Mouse (Mus musculus) neural tube, embryonic 13.5 days (tissue): ENCODE measurements around the gene Tmem208. TPM values are rescaled to one million over a fixed set of nuclear protein-coding genes. Genes with fewer than 3 reads are reported as not detected.
A peak's percentile ranks its signal among the peaks of the same experiment; 100 is the strongest.

Experiments used
- ATAC-seq: fragments of 200-750 bp; cut with Nextera tagmentation; 2 replicates; pipeline ENCODE4 v1.8.0; 2017; ENCODE audit warnings: low read depth, mild to moderate bottlenecking, moderate TSS enrichment, moderate library complexity
- H3K27ac ChIP-seq: fragments of 300-500 bp; sonication (generic); replicated peaks from 2 replicates; pipeline ENCODE4 v1.5.1; 2015; ENCODE audit warnings: moderate library complexity, mild to moderate bottlenecking, inconsistent platforms
- H3K27me3 ChIP-seq: fragments of 300-500 bp; sonication (generic); 2 replicates; pipeline ENCODE4 v1.6.1; 2015; ENCODE audit warnings: mild to moderate bottlenecking, inconsistent platforms
- H3K36me3 ChIP-seq: fragments of 300-500 bp; sonication (generic); 2 replicates; pipeline ENCODE4 v1.6.1; 2015; ENCODE audit warnings: mild to moderate bottlenecking, inconsistent platforms
- H3K4me1 ChIP-seq: fragments of 300-500 bp; sonication (generic); replicated peaks from 2 replicates; pipeline ENCODE4 v1.6.1; 2015; ENCODE audit warnings: inconsistent platforms
- H3K4me2 ChIP-seq: fragments of 300-500 bp; sonication (generic); 2 replicates; pipeline ENCODE4 v1.6.1; 2015; ENCODE audit warnings: inconsistent platforms, mild to moderate bottlenecking, moderate library complexity
- H3K4me3 ChIP-seq: fragments of 300-500 bp; sonication (generic); 2 replicates; pipeline ENCODE4 v1.5.1; 2015; ENCODE audit warnings: mild to moderate bottlenecking, inconsistent platforms
- H3K9ac ChIP-seq: fragments of 300-500 bp; sonication (generic); 2 replicates; pipeline ENCODE4 v1.6.1; 2015; ENCODE audit warnings: moderate library complexity, mild to moderate bottlenecking, inconsistent platforms
- H3K9me3 ChIP-seq: fragments of 300-500 bp; sonication (generic); 2 replicates; pipeline ENCODE4 v1.6.1; 2016; ENCODE audit warnings: inconsistent platforms
- WGBS: fragments of 180-500 bp; shearing (Covaris S2); methylation state at CpG from one replicate; pipeline ENCODE4 v1.1.7; 2015; 5-methylcytosine and 5-hydroxymethylcytosine counted together
- polyA plus RNA-seq: library from polyadenylated mRNA; unstranded; fragments of >200 nt; fragmentation: Nextera tagmentation; extraction: Ambion mirVana; gene quantifications from 2 replicates; pipeline ENCODE4 v1.2.1, GENCODE M21; 2015

Gene Tmem208
- polyA plus RNA-seq, 1 experiment from 2014 or later, result 151 TPM

DNA sequence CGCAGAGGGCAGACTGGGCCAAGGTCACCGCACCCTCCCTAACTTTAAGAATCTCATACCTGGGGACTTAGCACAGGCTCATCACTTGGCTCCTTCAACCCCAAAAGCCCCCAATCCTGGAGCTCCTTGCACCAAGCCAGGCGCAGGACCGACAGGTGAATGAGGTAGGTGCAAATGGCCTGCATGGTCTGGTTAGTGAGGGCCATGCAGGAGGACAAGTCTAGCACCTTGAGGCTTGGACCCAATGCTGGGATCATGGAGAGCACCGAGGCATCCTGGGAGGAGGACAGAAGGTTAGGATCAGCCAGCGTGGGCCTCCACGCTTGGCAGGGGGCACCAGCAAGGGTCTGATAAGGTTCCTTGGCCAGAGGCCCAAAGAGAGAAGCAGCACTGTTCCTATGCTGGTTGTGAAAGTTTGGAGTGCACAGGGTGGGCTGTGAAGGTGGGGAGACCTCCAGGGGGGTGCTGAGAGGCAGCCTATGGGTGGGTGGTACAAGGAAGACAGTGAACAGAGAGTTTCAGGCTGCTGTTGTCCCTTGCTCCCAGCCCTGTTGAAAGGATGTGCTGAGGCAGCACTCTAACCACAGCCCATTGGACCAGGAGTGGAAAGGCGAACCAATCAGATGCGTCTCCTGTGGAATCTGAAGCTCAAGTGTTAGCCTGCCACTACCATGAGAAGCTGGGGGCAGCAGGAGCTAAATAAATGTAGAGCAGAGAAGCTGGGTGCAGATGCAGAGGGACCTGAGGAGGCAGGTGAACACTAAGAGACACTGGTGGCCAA is 12.3 kb upstream of the Tmem208 start:
- ATAC-seq, result 0 out of 2 replicates have a peak, but pooled peaks have one; percentile 34
- H3K4me1 ChIP-seq, result no peaks in the 10 kb centered on the region
- no peak overlapping the region for H3K27ac ChIP-seq
- WGBS, result 81% methylated on average over 9 of the region's 9 CpGs
- H3K4me2 ChIP-seq, result no peak overlapping the region
- H3K4me3 ChIP-seq, result no peak overlapping the region
- no peaks in the 10 kb centered on the region for H3K9me3 ChIP-seq
- no peaks in the 10 kb centered on the region for H3K27me3 ChIP-seq
- H3K36me3 ChIP-seq, result peaks cover 93% of the 10 kb centered on the region
- H3K9ac ChIP-seq, result no peak overlapping the region

DNA sequence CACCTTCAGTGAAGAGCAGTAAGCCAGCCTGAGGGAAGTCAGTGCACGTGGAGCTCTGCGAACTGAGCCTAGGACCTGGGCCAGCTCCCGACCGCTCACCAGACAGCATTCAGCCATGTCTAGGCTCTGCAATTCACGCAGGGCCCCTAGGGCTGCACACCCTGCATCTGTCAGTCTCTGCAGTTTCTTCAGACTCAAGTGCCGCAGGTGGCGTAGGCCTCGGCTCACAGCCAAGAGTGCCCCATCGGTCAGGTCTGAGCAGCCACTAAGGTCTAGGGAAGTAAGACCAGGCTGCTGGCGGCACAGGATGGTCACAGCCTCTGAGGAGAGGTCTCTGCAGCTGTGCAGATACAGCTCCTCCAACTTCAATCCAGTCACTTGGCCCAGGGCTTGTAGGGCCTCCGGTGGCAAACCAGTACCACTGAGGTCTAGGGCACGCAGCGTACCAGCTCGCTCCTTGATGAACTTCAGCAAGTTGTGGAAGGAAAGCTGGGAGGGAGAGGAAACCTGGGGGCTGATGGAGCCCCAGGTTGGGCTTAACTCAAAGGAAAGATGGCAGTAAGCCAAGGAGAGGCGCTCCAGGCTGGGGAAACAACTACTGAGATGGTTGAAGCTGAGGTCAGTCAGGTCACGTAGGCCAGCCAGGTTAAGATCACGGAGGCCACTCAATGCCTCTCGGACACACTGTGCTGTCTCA is 10.9 kb upstream of the Tmem208 start:
- Histone ChIP-seq H3K4me1 (no peaks in the 10 kb centered on the region), H3K9ac (no peak overlapping the region), H3K27me3 (no peaks in the 10 kb centered on the region), H3K4me2 (no peak overlapping the region), H3K27ac (no peak overlapping the region), H3K9me3 (no peaks in the 10 kb centered on the region), H3K4me3 (no peak overlapping the region), H3K36me3 (peaks cover 95% of the 10 kb centered on the region)
- WGBS, result 92% methylated on average over 18 of the region's 18 CpGs
- ATAC-seq, result no peak

DNA sequence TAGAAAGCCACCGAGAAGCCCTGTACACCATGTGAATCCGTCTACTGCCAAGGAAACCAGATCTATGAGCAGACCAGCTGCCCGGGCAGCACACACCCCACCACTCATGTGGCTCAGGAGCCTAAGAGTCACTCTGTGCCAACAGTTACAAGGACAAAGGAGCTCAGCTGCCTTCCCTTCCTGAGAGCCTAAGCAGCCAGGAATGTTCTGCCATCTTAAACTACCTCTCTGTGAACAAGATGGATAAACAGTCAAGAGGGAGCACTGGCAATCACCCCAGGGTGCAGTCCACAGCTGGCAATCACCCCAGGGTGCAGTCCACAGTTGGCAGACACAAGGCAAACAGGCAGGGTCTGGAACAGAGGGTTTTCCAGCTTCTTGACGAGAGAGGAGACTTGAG is 8.2 kb upstream of the Tmem208 start:
- no peaks in the 10 kb centered on the region for H3K4me1 ChIP-seq
- no peak overlapping the region for H3K4me3 ChIP-seq
- H3K36me3 ChIP-seq, result peaks cover 80% of the 10 kb centered on the region
- H3K27ac ChIP-seq, result no peak overlapping the region
- no peaks in the 10 kb centered on the region for H3K27me3 ChIP-seq
- 81% methylated on average over 4 of the region's 4 CpGs for WGBS
- ATAC-seq, result no peak
- no peaks in the 10 kb centered on the region for H3K9me3 ChIP-seq
- H3K4me2 ChIP-seq, result no peak overlapping the region
- peak overlapping the region; percentile 22; the same call in 1 of the 2 replicates for H3K9ac ChIP-seq

DNA sequence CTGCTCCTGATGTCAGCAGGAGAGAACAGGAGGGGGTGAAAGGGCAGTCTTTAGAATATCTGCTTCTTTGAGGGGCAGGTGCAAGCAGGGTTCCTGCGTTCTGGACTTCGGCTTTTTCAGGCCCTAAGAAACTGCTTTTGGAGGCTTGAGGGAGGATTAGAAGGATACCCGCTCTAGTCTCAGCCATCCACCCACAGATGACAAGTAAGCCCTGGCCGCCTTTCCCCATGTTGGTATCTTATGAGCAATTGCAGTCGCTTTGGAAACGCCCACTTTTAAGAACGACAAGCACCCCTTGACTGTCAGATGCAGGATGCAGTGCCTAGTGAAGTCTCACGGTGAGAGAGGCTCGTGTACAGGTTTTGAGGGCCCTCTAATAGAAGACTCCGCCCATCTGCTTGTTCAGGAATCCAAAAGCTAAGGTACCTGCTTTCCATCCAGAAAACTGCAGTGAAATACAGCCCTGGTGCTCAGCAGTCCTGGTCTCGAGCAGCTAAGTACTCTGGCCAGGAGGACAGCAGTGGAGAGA is 7.4 kb upstream of the Tmem208 start:
- peaks cover 77% of the 10 kb centered on the region for H3K36me3 ChIP-seq

DNA sequence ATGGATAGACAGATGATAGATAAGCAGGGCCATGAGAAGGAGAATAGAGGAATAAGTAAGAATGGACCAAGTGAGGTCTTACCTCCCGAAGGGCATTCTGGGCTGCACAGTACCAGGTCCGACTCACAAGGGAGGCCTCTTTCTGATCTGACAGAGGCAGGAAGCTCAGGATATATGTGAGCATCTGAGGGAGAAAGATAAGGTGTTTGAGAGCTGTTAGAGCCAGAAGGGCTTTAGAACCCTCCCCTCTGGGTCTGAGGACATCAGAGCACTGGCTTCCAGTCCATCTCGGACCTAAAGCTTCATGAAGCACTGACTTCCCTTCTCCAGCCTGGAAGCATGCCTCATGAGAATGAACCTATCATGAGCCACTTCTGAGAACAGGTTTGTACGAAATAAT is 3.0 kb upstream of the Tmem208 start:
- WGBS, result 93% methylated on average over 4 of the region's 4 CpGs
- no peak for ATAC-seq
- no peak overlapping the region for H3K27ac ChIP-seq
- H3K27me3 ChIP-seq, result no peaks in the 10 kb centered on the region
- H3K4me3 ChIP-seq, result no peak overlapping the region
- H3K9ac ChIP-seq, result no peak overlapping the region
- peaks cover 40% of the 10 kb centered on the region for H3K36me3 ChIP-seq
- H3K9me3 ChIP-seq, result no peaks in the 10 kb centered on the region
- H3K4me2 ChIP-seq, result no peak overlapping the region
- H3K4me1 ChIP-seq, result peaks cover 27% of the 10 kb centered on the region

More for the DNA sequence above, 7.4 kb upstream of the Tmem208 start:
- H3K9me3 ChIP-seq, result no peaks in the 10 kb centered on the region
- no peak overlapping the region for H3K9ac ChIP-seq
- ATAC-seq, result no peak
- H3K27ac ChIP-seq, result no peak overlapping the region
- H3K4me2 ChIP-seq, result no peak overlapping the region
- H3K27me3 ChIP-seq, result no peaks in the 10 kb centered on the region
- WGBS, result 82% methylated on average over 11 of the region's 11 CpGs
- H3K4me1 ChIP-seq, result no peaks in the 10 kb centered on the region
- H3K4me3 ChIP-seq, result no peak overlapping the region

DNA sequence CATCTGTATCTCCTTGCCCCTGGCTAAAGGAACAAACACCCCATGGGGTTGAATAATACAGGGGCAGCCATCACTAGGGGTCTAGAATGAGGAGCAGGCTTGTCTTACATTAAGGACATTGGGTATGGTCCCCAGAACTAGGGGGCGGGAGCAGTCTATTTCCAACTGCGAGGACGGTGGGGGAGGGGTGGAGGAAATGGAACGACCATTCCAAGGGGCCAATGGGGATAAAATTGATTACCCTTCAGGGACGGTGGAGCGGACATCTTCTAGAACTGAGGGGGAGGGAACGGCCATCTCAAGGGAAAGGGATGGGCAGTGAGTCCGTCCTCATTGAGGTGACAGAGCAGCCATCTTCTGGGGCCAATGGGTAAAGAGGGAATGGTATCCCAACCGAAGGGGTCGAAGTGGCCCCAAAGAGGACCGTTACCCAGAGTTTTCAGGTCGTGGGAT is 487 bp upstream of the Tmem208 start:
- Histone ChIP-seq H3K9me3 (no peaks in the 10 kb centered on the region), H3K9ac (peak overlapping the region; percentile 91), H3K27me3 (no peaks in the 10 kb centered on the region), H3K4me1 (peaks cover 27% of the 10 kb centered on the region), H3K4me2 (peak overlapping the region; percentile 85), H3K4me3 (peak overlapping the region; percentile 79), H3K36me3 (peaks cover 43% of the 10 kb centered on the region), H3K27ac (peak overlapping the region; percentile 87)
- peak; percentile 68 for ATAC-seq
- under 1% methylated on average over 12 of the region's 12 CpGs for WGBS

DNA sequence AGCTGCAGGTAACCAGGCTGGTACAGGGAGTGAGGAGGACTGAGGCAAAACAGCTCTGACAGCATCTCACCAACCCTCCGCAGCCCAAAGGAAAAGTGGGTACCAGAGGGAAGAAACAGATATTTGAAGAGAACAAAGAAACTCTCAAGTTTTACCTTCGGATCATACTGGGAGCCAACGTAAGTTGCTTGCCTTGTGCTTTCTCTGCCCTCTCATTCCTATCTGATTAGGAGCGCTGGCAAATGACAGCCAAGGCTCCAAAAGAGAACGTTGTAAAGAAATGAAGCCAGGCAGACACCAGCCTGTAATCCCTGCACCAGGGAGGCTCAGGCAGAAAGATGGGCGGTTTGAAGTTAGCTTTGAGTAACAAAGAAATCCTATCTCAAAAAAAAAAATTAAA is 814 bp downstream of the Tmem208 start:
- H3K27ac ChIP-seq, result peak overlapping the region; percentile 87; the same call in 1 of the 2 replicates

DNA sequence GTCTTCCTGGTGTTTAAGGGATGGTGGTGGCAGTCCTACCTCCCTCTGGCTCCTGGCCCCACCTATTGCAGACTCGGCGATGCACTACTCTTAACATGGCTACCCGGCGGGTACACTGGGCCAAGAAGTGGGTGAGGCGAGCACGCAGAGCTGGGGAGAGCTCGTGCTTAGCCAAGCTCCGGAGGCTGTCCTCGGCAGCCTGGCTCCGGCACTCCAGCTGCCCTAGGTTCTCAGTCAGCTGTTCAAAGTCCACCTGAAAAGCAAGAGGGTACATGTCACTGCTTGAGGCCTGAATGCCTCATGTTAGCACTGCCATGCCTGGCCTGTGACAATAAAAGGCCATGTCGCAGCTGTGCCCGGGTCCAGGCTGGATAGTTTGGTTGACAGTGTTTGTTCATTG is 4.2 kb downstream of the Tmem208 start:
- WGBS, result 93% methylated on average over 12 of the region's 12 CpGs
- ATAC-seq, result no peak

More for the DNA sequence above, 814 bp downstream of the Tmem208 start:
- Histone ChIP-seq H3K4me3 (peak overlapping the region; percentile 79), H3K36me3 (peaks cover 54% of the 10 kb centered on the region), H3K4me1 (peaks cover 27% of the 10 kb centered on the region), H3K4me2 (peak overlapping the region; percentile 94), H3K9ac (peak overlapping the region; percentile 91), H3K9me3 (no peaks in the 10 kb centered on the region), H3K27me3 (no peaks in the 10 kb centered on the region)
- ATAC-seq, result no peak
- 45% methylated on average over 6 of the region's 6 CpGs for WGBS

DNA sequence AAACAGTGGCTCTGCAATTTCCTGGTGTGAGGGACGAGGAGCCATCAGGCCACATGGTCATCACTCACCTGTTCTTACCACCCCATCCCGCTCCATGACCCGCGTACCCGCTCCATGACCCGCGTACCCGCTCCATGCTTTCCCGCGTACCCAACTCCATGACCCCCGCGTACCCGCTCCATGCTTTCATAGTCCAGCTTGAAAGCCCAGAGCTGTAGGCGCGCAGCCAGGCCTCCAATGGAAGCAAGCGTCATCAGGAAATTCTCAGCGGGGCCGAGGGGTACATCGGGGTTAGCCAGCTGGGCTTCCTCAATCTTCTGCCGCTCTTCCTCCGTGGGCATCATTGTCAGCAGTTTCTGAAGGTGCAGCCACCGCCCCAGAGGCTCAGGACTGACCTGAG is 5.3 kb downstream of the Tmem208 start:
- Histone ChIP-seq H3K27ac (no peak overlapping the region), H3K4me2 (no peak overlapping the region), H3K36me3 (peaks cover 64% of the 10 kb centered on the region), H3K9ac (no peak overlapping the region), H3K9me3 (no peaks in the 10 kb centered on the region), H3K4me3 (no peak overlapping the region), H3K27me3 (no peaks in the 10 kb centered on the region), H3K4me1 (peaks cover 13% of the 10 kb centered on the region)
- no peak for ATAC-seq
- WGBS, result 94% methylated on average over 22 of the region's 22 CpGs

More for the DNA sequence above, 4.2 kb downstream of the Tmem208 start:
- Histone ChIP-seq H3K27me3 (no peaks in the 10 kb centered on the region), H3K4me3 (no peak overlapping the region), H3K4me1 (peaks cover 16% of the 10 kb centered on the region), H3K36me3 (peaks cover 60% of the 10 kb centered on the region), H3K4me2 (no peak overlapping the region), H3K9me3 (no peaks in the 10 kb centered on the region), H3K9ac (no peak overlapping the region), H3K27ac (no peak overlapping the region)

DNA sequence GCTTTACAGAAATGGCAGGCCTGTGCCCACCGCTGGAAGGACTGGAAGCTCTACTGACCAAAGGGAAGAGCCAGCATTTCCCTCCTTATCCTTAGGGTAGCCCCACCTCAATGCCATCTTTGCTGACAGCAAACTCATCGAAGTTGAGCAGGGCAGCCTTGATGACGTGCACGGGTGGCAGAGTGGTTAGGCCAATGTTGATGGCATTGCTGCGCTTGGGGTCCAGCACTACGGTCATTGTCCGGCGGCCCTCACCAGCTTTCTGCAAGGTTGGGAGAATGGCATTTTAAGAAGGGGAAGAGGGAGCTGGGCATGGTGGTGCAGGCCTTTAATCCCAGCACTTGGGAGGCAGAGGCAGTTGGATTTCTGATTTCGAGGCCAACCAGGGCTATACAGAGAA is 5.8 kb downstream of the Tmem208 start:
- Histone ChIP-seq H3K27me3 (no peaks in the 10 kb centered on the region), H3K4me2 (no peak overlapping the region), H3K9me3 (no peaks in the 10 kb centered on the region), H3K4me1 (peaks cover 10% of the 10 kb centered on the region), H3K4me3 (no peak overlapping the region), H3K36me3 (peaks cover 67% of the 10 kb centered on the region), H3K9ac (no peak overlapping the region), H3K27ac (no peak overlapping the region)
- 93% methylated on average over 9 of the region's 9 CpGs for WGBS
- no peak for ATAC-seq

DNA sequence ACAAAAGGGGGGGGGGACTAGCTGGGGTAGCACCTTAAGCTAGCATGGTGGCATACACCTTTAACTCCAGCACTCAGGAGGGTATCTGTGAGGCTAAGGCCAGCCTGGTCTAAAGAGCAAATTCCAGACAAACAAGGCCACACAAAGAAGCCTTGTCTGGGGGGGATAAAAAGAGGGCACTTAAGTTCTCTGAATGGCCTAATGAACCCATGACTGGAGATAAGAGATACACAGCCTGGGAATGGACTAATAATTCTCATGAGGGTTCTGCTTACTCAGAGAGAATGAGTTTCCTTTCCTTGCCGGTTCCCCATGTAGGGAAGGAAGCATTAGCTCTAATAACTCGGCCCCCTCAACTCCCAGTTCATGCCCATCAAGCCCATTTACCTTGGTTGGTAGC is 6.4 kb downstream of the Tmem208 start:
- no peak overlapping the region for H3K4me3 ChIP-seq
- H3K27ac ChIP-seq, result no peak overlapping the region
- H3K36me3 ChIP-seq, result peaks cover 67% of the 10 kb centered on the region
- 81% methylated on average over 2 of the region's 2 CpGs for WGBS
- no peaks in the 10 kb centered on the region for H3K27me3 ChIP-seq
- no peak for ATAC-seq
- H3K9me3 ChIP-seq, result no peaks in the 10 kb centered on the region
- no peak overlapping the region for H3K9ac ChIP-seq
- H3K4me1 ChIP-seq, result peaks cover 4% of the 10 kb centered on the region
- H3K4me2 ChIP-seq, result no peak overlapping the region
